Mouse (Mus musculus): ENCODE results near the gene Tekt1. TPM values are rescaled to one million over a fixed set of nuclear protein-coding genes. Genes with fewer than 3 reads are reported as not detected.

Tekt1 gene
- polyA plus RNA-seq, 1 experiment from 2014 or later: 10.4 TPM

DNA sequence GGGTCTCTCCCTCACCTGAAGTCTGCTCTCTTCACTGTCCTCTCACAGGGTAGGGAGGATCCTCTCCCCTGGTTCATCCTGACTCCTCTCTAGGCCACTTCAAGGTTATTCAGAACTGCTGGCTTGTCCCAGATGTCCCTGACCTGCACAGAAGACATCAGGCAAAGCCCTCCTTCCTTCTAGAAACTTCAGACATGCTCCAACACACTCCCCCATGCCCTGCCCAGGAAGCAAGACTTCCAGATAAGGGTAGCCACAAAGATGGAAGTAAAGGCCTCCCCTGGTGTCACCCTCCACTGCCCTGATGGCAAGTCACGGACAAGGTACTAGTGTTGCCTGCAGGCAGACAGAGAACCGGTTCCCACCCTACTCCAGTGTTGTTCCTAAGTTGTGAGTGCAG, 32.5 kb upstream of the Tekt1 start:
- Histone ChIP-seq H3K9ac (ENCODE audit: low read length) (no peak overlapping the region), H3K4me2 (ENCODE audit: low read length) (no peak overlapping the region), H3K9me3 (replicated peaks; ENCODE audit: control insufficient read depth, low read length) (no peaks in the 10 kb centered on the region), H3K27me3 (replicated peaks; ENCODE audit: control insufficient read depth, insufficient read depth, low read length) (no peaks in the 10 kb centered on the region), H3K4me1 (ENCODE audit: control insufficient read depth, insufficient read depth, low read length) (no peaks in the 10 kb centered on the region), H3K36me3 (ENCODE audit: control insufficient read depth, insufficient read depth, low read length) (no peaks in the 10 kb centered on the region), H3K4me3 (ENCODE audit: low read depth, low read length) (no peak overlapping the region), H3K27ac (ENCODE audit: low read depth, low read length) (no peak overlapping the region)
- ATAC-seq (no peak), DNase-seq (ENCODE audit: low spot score) (no peak)
- 75% methylated on average over 2 of the region's 2 CpGs for WGBS

GRCm38 (mm10) chr11:72393669-72394068, 31.4 kb upstream of the Tekt1 start:
- H3K27me3 ChIP-seq (replicated peaks; ENCODE audit: control insufficient read depth, insufficient read depth, low read length): no peaks in the 10 kb centered on the region
- peak; percentile 57 for DNase-seq (ENCODE audit: low spot score)
- H3K9ac ChIP-seq (ENCODE audit: low read length): no peak overlapping the region
- no peaks in the 10 kb centered on the region for H3K4me1 ChIP-seq (ENCODE audit: control insufficient read depth, insufficient read depth, low read length)
- no peaks in the 10 kb centered on the region for H3K9me3 ChIP-seq (replicated peaks; ENCODE audit: control insufficient read depth, low read length)
- H3K27ac ChIP-seq (ENCODE audit: low read depth, low read length): no peak overlapping the region
- no peak overlapping the region for H3K4me3 ChIP-seq (ENCODE audit: low read depth, low read length)
- peak; percentile 55; the same call in 1 of the 2 replicates for ATAC-seq
- no peaks in the 10 kb centered on the region for H3K36me3 ChIP-seq (ENCODE audit: control insufficient read depth, insufficient read depth, low read length)
- H3K4me2 ChIP-seq (ENCODE audit: low read length): no peak overlapping the region
- 42% methylated on average over 5 of the region's 5 CpGs for WGBS

DNA sequence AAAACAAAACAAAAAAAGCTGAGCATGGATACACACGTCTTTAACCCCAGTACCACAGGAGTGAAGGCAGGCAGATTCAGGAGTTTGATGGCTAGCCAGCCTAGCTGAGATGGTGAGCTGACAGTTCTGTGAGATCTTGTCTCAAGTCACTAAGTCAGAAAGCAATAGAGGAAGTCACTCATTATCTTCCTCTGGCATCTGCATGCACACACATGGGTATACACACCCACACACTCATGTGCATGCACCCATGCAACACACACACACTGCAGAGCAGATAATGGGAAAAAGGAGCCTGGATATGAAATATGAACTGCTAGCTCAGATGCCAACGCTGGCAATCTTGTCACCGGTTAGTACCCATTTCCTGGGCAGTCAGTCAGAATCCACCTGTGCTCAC, 31.0 kb upstream of the Tekt1 start:
- 0 out of 2 replicates have a peak overlapping the region, but pooled peaks have one; percentile 0 for H3K27ac ChIP-seq (ENCODE audit: low read depth, low read length)
- 87% methylated on average over 3 of the region's 3 CpGs for WGBS
- no peak overlapping the region for H3K9ac ChIP-seq (ENCODE audit: low read length)

GRCm38 (mm10) chr11:72391181-72391580, 28.9 kb upstream of the Tekt1 start:
- Histone ChIP-seq H3K9ac (ENCODE audit: low read length) (no peak overlapping the region), H3K9me3 (replicated peaks; ENCODE audit: control insufficient read depth, low read length) (no peaks in the 10 kb centered on the region), H3K27me3 (replicated peaks; ENCODE audit: control insufficient read depth, insufficient read depth, low read length) (no peaks in the 10 kb centered on the region), H3K4me3 (ENCODE audit: low read depth, low read length) (no peak overlapping the region), H3K4me2 (ENCODE audit: low read length) (no peak overlapping the region), H3K27ac (ENCODE audit: low read depth, low read length) (no peak overlapping the region), H3K36me3 (ENCODE audit: control insufficient read depth, insufficient read depth, low read length) (no peaks in the 10 kb centered on the region), H3K4me1 (ENCODE audit: control insufficient read depth, insufficient read depth, low read length) (no peaks in the 10 kb centered on the region)
- ATAC-seq: no peak
- 89% methylated on average over 13 of the region's 13 CpGs for WGBS
- no peak for DNase-seq (ENCODE audit: low spot score)

More for the DNA sequence above, 31.0 kb upstream of the Tekt1 start:
- Histone ChIP-seq H3K4me3 (ENCODE audit: low read depth, low read length) (no peak overlapping the region), H3K36me3 (ENCODE audit: control insufficient read depth, insufficient read depth, low read length) (no peaks in the 10 kb centered on the region), H3K27me3 (replicated peaks; ENCODE audit: control insufficient read depth, insufficient read depth, low read length) (no peaks in the 10 kb centered on the region), H3K4me1 (ENCODE audit: control insufficient read depth, insufficient read depth, low read length) (no peaks in the 10 kb centered on the region), H3K4me2 (ENCODE audit: low read length) (no peak overlapping the region), H3K9me3 (replicated peaks; ENCODE audit: control insufficient read depth, low read length) (no peaks in the 10 kb centered on the region)
- ATAC-seq (no peak), DNase-seq (ENCODE audit: low spot score) (no peak)

GRCm38 (mm10) chr11:72389407-72390142, 27.3 kb upstream of the Tekt1 start:
- H3K4me2 ChIP-seq (ENCODE audit: low read length): no peak overlapping the region
- H3K9me3 ChIP-seq (replicated peaks; ENCODE audit: control insufficient read depth, low read length): no peaks in the 10 kb centered on the region
- 84% methylated on average over 7 of the region's 7 CpGs for WGBS
- no peaks in the 10 kb centered on the region for H3K4me1 ChIP-seq (ENCODE audit: control insufficient read depth, insufficient read depth, low read length)
- no peak overlapping the region for H3K9ac ChIP-seq (ENCODE audit: low read length)
- H3K36me3 ChIP-seq (ENCODE audit: control insufficient read depth, insufficient read depth, low read length): no peaks in the 10 kb centered on the region
- H3K27ac ChIP-seq (ENCODE audit: low read depth, low read length): no peak overlapping the region
- no peak for ATAC-seq
- H3K27me3 ChIP-seq (replicated peaks; ENCODE audit: control insufficient read depth, insufficient read depth, low read length): no peaks in the 10 kb centered on the region
- DNase-seq (ENCODE audit: low spot score): no peak
- no peak overlapping the region for H3K4me3 ChIP-seq (ENCODE audit: low read depth, low read length)

GRCm38 (mm10) chr11:72388113-72388529, 25.9 kb upstream of the Tekt1 start:
- no peak overlapping the region for H3K4me2 ChIP-seq (ENCODE audit: low read length)
- H3K27ac ChIP-seq (ENCODE audit: low read depth, low read length): no peak overlapping the region
- no peaks in the 10 kb centered on the region for H3K4me1 ChIP-seq (ENCODE audit: control insufficient read depth, insufficient read depth, low read length)
- WGBS: 94% methylated on average over 6 of the region's 6 CpGs
- ATAC-seq (no peak), DNase-seq (ENCODE audit: low spot score) (no peak)
- H3K9me3 ChIP-seq (replicated peaks; ENCODE audit: control insufficient read depth, low read length): no peaks in the 10 kb centered on the region
- no peaks in the 10 kb centered on the region for H3K36me3 ChIP-seq (ENCODE audit: control insufficient read depth, insufficient read depth, low read length)
- H3K4me3 ChIP-seq (ENCODE audit: low read depth, low read length): no peak overlapping the region
- no peak overlapping the region for H3K9ac ChIP-seq (ENCODE audit: low read length)
- H3K27me3 ChIP-seq (replicated peaks; ENCODE audit: control insufficient read depth, insufficient read depth, low read length): no peaks in the 10 kb centered on the region

DNA sequence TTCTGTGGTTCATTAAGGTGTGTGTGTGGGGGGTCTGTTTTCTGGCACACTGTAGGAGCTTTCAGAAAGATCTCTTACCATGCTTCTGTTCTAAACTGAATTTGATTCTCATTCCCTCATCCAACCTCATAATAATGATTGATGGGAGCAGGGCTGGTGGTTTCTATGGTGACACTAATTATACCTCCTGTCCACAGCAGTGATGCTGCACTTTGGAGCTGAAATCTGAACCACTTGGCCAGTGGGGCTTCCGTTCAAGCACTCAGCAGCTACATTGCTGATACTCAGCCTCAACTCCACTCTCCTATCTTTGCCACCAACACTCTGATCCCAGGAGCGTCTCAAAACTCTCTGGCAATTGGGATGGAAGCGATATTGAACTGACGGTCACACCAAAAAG, 17.1 kb upstream of the Tekt1 start:
- 84% methylated on average over 4 of the region's 4 CpGs for WGBS
- no peaks in the 10 kb centered on the region for H3K4me1 ChIP-seq (ENCODE audit: control insufficient read depth, insufficient read depth, low read length)
- H3K9ac ChIP-seq (ENCODE audit: low read length): no peak overlapping the region
- ATAC-seq (no peak), DNase-seq (ENCODE audit: low spot score) (peak; percentile 11)
- no peaks in the 10 kb centered on the region for H3K36me3 ChIP-seq (ENCODE audit: control insufficient read depth, insufficient read depth, low read length)
- no peaks in the 10 kb centered on the region for H3K27me3 ChIP-seq (replicated peaks; ENCODE audit: control insufficient read depth, insufficient read depth, low read length)
- no peak overlapping the region for H3K27ac ChIP-seq (ENCODE audit: low read depth, low read length)
- H3K4me3 ChIP-seq (ENCODE audit: low read depth, low read length): no peak overlapping the region
- H3K9me3 ChIP-seq (replicated peaks; ENCODE audit: control insufficient read depth, low read length): no peaks in the 10 kb centered on the region
- H3K4me2 ChIP-seq (ENCODE audit: low read length): no peak overlapping the region

DNA sequence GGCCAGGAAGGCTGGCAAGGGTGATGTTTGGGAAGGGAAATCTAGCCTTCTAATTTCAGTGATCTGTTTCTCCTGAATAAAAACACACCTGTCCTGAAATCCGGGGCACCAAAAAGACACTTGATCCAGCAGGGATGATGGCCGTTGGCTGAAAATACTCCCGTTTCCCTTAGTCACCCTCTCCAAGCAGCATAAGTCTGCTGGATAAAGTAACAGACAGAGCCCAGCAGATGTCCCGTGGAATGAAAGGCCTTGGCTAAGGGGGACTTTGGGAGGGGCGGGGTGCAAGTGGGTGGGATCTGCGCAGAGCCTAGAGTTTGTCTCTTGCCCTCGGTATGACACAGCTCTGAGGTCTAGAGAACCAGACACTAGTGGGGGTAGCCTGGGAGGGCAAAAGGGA, 16.0 kb upstream of the Tekt1 start:
- 70% methylated on average over 7 of the region's 7 CpGs for WGBS
- ATAC-seq: no peak
- no peak overlapping the region for H3K4me3 ChIP-seq (ENCODE audit: low read depth, low read length)

GRCm38 (mm10) chr11:72376562-72376961, 14.3 kb upstream of the Tekt1 start:
- H3K4me3 ChIP-seq (ENCODE audit: low read depth, low read length): no peak overlapping the region
- no peak overlapping the region for H3K27ac ChIP-seq (ENCODE audit: low read depth, low read length)
- WGBS: 86% methylated on average over 2 of the region's 2 CpGs
- no peak for DNase-seq (ENCODE audit: low spot score)
- H3K36me3 ChIP-seq (ENCODE audit: control insufficient read depth, insufficient read depth, low read length): no peaks in the 10 kb centered on the region
- no peaks in the 10 kb centered on the region for H3K27me3 ChIP-seq (replicated peaks; ENCODE audit: control insufficient read depth, insufficient read depth, low read length)
- no peak overlapping the region for H3K4me2 ChIP-seq (ENCODE audit: low read length)
- no peak for ATAC-seq
- H3K9me3 ChIP-seq (replicated peaks; ENCODE audit: control insufficient read depth, low read length): no peaks in the 10 kb centered on the region
- no peak overlapping the region for H3K9ac ChIP-seq (ENCODE audit: low read length)
- no peaks in the 10 kb centered on the region for H3K4me1 ChIP-seq (ENCODE audit: control insufficient read depth, insufficient read depth, low read length)

More for the DNA sequence above, 16.0 kb upstream of the Tekt1 start:
- Histone ChIP-seq H3K27me3 (replicated peaks; ENCODE audit: control insufficient read depth, insufficient read depth, low read length) (no peaks in the 10 kb centered on the region), H3K4me2 (ENCODE audit: low read length) (no peak overlapping the region), H3K27ac (ENCODE audit: low read depth, low read length) (no peak overlapping the region), H3K36me3 (ENCODE audit: control insufficient read depth, insufficient read depth, low read length) (no peaks in the 10 kb centered on the region), H3K9ac (ENCODE audit: low read length) (no peak overlapping the region), H3K4me1 (ENCODE audit: control insufficient read depth, insufficient read depth, low read length) (no peaks in the 10 kb centered on the region), H3K9me3 (replicated peaks; ENCODE audit: control insufficient read depth, low read length) (no peaks in the 10 kb centered on the region)
- DNase-seq (ENCODE audit: low spot score): no peak
